Mouse (Mus musculus): ENCODE data around the gene Spsb3. TPM values are rescaled to one million over a fixed set of nuclear protein-coding genes. Genes with fewer than 3 reads are reported as not detected.

Gene Spsb3
- polyA plus RNA-seq, 1 experiment = 9.2 TPM

DNA sequence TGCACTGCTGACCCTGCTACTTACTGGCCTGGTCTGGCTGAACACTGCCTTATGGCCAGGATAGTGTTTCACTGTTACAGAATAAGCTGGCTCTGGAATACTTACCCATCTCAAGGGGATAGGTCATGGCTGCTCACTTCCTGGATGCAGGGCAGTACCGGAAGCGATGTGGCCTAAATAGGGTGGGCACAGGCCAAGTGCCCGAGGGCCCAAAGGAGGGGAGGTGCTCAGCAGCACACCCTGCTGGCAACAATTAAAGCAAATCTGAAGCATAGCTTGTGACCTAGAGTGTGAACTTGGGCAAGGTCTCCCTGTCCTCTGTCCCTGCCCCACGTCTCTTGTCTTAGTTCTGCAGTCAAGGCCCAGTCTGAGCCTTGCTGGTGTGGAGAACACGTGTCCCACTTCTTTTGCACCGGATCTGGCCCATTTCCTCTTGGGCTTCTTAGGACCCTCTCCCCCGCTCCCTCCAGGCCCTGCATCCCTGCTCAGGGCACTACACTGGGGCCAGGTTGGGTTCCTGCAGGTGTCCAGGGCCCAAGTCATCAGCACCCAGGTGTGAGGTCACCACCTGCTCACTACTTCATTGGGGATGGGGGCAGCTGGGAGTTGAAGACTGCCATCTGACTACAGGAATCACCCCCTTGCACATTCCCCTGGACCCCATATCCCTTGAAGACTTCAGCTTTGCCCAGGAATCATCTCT, 4.6 kb upstream of the Spsb3 start:
- Histone ChIP-seq H3K9me3 (ENCODE audit: control insufficient read depth, low read length) (no peaks in the 10 kb centered on the region), H3K4me1 (ENCODE audit: control insufficient read depth) (peaks cover 45% of the 10 kb centered on the region), H3K27me3 (ENCODE audit: control insufficient read depth) (no peaks in the 10 kb centered on the region), H3K4me3 (replicated peaks) (no peak overlapping the region), H3K36me3 (ENCODE audit: control insufficient read depth) (peaks cover 56% of the 10 kb centered on the region)
- TF ChIP-seq TAL1 (IDR thresholded peaks at IDR 0.05; ENCODE audit: low read length) (no peak), GATA1 (IDR thresholded peaks at IDR 0.05; ENCODE audit: low read length) (no peak)

GRCm38 (mm10) chr17:24884391-24884790, 2.1 kb upstream of the Spsb3 start:
- no peak for TF ChIP-seq GATA1 (IDR thresholded peaks at IDR 0.05; ENCODE audit: low read length)
- no peak for TF ChIP-seq TAL1 (IDR thresholded peaks at IDR 0.05; ENCODE audit: low read length)
- peaks cover 77% of the 10 kb centered on the region for H3K36me3 ChIP-seq (ENCODE audit: control insufficient read depth)
- peak overlapping the region; percentile 90 for H3K4me3 ChIP-seq (replicated peaks)
- H3K4me1 ChIP-seq (ENCODE audit: control insufficient read depth) = peaks cover 57% of the 10 kb centered on the region
- no peaks in the 10 kb centered on the region for H3K27me3 ChIP-seq (ENCODE audit: control insufficient read depth)
- H3K9me3 ChIP-seq (ENCODE audit: control insufficient read depth, low read length) = no peaks in the 10 kb centered on the region

DNA sequence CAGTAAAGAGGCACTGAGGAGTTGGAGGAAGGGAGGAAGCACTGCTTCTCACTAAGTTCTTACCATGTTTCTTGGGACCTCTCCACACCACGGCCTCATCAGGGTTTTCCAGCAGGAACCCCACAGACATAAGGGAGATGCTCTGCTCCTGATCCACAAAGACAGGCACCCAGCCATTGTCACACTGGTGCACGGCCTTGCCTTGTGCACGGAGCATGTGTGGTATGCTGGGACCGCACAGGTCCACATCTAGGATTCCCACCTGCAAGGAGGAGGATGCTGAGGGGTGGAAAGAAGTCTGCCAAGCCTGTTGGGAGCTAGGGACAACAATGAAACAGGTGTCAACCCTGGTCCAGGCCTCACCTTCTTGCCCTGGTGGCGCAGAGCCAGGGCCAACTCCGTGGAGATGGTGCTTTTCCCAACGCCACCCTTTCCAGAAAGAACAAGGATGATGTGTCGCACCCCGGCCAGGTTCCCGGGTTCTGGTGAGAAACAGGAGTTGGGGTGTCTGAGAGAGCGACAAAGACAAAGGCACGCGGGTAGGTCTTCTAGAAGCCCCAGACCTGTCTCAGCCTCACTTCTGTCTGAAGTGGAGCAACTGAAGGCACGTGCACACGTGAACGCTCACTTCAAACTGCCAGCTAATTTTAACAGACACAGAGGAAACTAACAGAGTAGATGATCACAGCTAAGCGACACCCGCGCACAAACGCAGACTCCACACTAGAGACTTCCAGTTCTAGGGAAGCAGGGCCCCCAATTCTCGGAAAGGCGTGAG, 898 bp upstream of the Spsb3 start:
- Histone ChIP-seq H3K9me3 (ENCODE audit: control insufficient read depth, low read length) (no peaks in the 10 kb centered on the region), H3K36me3 (ENCODE audit: control insufficient read depth) (peaks cover 82% of the 10 kb centered on the region), H3K4me3 (replicated peaks) (peak overlapping the region; percentile 90), H3K4me1 (ENCODE audit: control insufficient read depth) (peaks cover 67% of the 10 kb centered on the region), H3K27me3 (ENCODE audit: control insufficient read depth) (no peaks in the 10 kb centered on the region)
- TF ChIP-seq GATA1 (IDR thresholded peaks at IDR 0.05; ENCODE audit: low read length) = no peak
- no peak for TF ChIP-seq TAL1 (IDR thresholded peaks at IDR 0.05; ENCODE audit: low read length)

- H3K36me3 ChIP-seq (ENCODE audit: control insufficient read depth) = peaks cover 82% of the 10 kb centered on the region
- no peaks in the 10 kb centered on the region for H3K9me3 ChIP-seq (ENCODE audit: control insufficient read depth, low read length)
- H3K4me1 ChIP-seq (ENCODE audit: control insufficient read depth) = peaks cover 68% of the 10 kb centered on the region
- H3K27me3 ChIP-seq (ENCODE audit: control insufficient read depth) = no peaks in the 10 kb centered on the region
- H3K4me3 ChIP-seq (replicated peaks) = peak overlapping the region; percentile 90
- no peak for TF ChIP-seq TAL1 (IDR thresholded peaks at IDR 0.05; ENCODE audit: low read length)
- no peak for TF ChIP-seq GATA1 (IDR thresholded peaks at IDR 0.05; ENCODE audit: low read length)
These were observed 459 bp downstream of the Spsb3 start for GRCm38 (mm10) chr17:24886932-24887271.

GRCm38 (mm10) chr17:24887291-24888080, 1.0 kb downstream of the Spsb3 start:
- Histone ChIP-seq H3K27me3 (ENCODE audit: control insufficient read depth) (no peaks in the 10 kb centered on the region), H3K4me3 (replicated peaks) (peak overlapping the region; percentile 90), H3K4me1 (ENCODE audit: control insufficient read depth) (peaks cover 68% of the 10 kb centered on the region), H3K9me3 (ENCODE audit: control insufficient read depth, low read length) (no peaks in the 10 kb centered on the region), H3K36me3 (ENCODE audit: control insufficient read depth) (peaks cover 82% of the 10 kb centered on the region)
- no peak for TF ChIP-seq GATA1 (IDR thresholded peaks at IDR 0.05; ENCODE audit: low read length)
- TF ChIP-seq TAL1 (IDR thresholded peaks at IDR 0.05; ENCODE audit: low read length) = no peak

DNA sequence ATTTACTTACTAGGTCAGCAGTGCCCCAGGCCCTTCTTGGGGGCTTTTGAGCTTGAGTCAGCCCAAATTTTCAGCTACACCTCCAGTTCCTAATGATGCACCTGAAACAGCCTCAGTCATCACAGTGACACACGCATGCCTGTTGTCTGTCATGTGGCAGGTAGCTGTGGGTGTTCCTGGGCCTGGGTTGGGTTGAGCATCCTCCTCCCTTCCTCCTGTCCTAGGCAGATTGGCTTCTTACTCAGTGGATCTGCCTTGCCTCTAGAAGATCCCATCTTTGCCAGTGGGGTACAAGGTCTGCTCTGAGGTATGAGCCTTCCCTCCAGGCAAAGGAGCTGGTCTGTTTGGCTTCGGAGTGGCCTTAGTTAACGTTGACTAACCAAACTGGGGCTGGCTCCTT, 2.4 kb downstream of the Spsb3 start:
- TF ChIP-seq GATA1 (IDR thresholded peaks at IDR 0.05; ENCODE audit: low read length) (no peak), TAL1 (IDR thresholded peaks at IDR 0.05; ENCODE audit: low read length) (no peak)
- peak overlapping the region; percentile 23 for H3K4me3 ChIP-seq (replicated peaks)
- H3K4me1 ChIP-seq (ENCODE audit: control insufficient read depth) = peaks cover 72% of the 10 kb centered on the region
- H3K9me3 ChIP-seq (ENCODE audit: control insufficient read depth, low read length) = no peaks in the 10 kb centered on the region
- H3K36me3 ChIP-seq (ENCODE audit: control insufficient read depth) = peaks cover 82% of the 10 kb centered on the region
- H3K27me3 ChIP-seq (ENCODE audit: control insufficient read depth) = no peaks in the 10 kb centered on the region

GRCm38 (mm10) chr17:24890151-24891092, 4.0 kb downstream of the Spsb3 start:
- Histone ChIP-seq H3K9me3 (ENCODE audit: control insufficient read depth, low read length) (no peaks in the 10 kb centered on the region), H3K4me3 (replicated peaks) (peak overlapping the region; percentile 17), H3K27me3 (ENCODE audit: control insufficient read depth) (no peaks in the 10 kb centered on the region), H3K36me3 (ENCODE audit: control insufficient read depth) (peaks cover 73% of the 10 kb centered on the region), H3K4me1 (ENCODE audit: control insufficient read depth) (peaks cover 70% of the 10 kb centered on the region)
- no peak for TF ChIP-seq TAL1 (IDR thresholded peaks at IDR 0.05; ENCODE audit: low read length)
- no peak for TF ChIP-seq GATA1 (IDR thresholded peaks at IDR 0.05; ENCODE audit: low read length)

DNA sequence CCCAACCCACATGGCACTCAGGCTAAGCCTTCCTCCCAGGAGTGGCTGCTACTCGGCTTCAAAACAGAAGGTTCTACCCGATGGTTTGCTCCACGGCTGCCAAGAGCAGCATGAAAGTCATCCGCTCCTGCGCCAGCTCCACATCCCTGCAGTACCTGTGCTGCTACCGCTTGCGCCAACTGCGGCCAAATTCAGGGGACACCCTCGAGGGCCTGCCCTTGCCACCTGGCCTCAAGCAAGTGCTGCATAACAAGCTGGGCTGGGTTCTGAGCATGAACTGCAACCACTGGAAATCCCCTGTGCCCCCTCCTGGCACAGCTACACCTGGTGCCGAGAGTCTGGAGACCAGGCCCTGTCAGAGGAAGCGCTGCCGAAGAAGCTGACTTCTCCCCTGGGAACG, 4.9 kb downstream of the Spsb3 start:
- no peaks in the 10 kb centered on the region for H3K27me3 ChIP-seq (ENCODE audit: control insufficient read depth)
- TF ChIP-seq TAL1 (IDR thresholded peaks at IDR 0.05; ENCODE audit: low read length) (no peak), GATA1 (IDR thresholded peaks at IDR 0.05; ENCODE audit: low read length) (no peak)
- H3K36me3 ChIP-seq (ENCODE audit: control insufficient read depth) = peaks cover 72% of the 10 kb centered on the region
- H3K4me1 ChIP-seq (ENCODE audit: control insufficient read depth) = peaks cover 72% of the 10 kb centered on the region
- H3K4me3 ChIP-seq (replicated peaks) = no peak overlapping the region
- no peaks in the 10 kb centered on the region for H3K9me3 ChIP-seq (ENCODE audit: control insufficient read depth, low read length)
